Mouse (Mus musculus): ENCODE measurements around the gene Fam219a. TPM values are rescaled to one million over a fixed set of nuclear protein-coding genes. Genes with fewer than 3 reads are reported as not detected.

Gene Fam219a
- total and polyA plus RNA-seq, 2 experiments from 2014 or later: 2.3 to 4.0 TPM

DNA sequence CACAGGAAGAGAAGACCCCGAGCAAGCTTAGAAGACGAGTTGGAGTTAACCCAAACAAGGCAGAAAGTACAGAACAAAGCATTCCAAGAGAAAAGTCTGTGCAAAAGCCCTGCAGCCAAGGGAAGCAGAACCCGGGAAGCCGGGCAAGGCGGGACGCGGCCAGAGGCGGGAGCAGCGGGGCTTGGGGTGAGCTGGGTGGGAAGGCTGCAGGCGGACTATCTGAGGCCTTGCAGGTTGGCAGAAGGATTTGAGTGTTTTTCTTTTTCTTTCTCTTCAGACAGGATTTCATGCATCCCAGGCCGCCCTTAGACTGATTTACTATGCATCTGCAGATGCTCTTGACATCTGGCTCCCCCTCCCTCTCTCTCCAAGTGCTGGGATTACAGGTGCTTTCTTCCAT, 16.2 kb downstream of the Fam219a start:
- DNase-seq (ENCODE audit: low spot score) (no peak), ATAC-seq (ENCODE audit: insufficient read depth, low read depth) (no peak)
- Histone ChIP-seq H3K36me3 (replicated peaks; ENCODE audit: control insufficient read depth, insufficient read depth, low read length) (no peaks in the 10 kb centered on the region), H3K9me3 (replicated peaks; ENCODE audit: control insufficient read depth, low read length) (no peaks in the 10 kb centered on the region), H3K4me2 (ENCODE audit: low read depth, low read length) (no peak overlapping the region), H3K27me3 (ENCODE audit: control insufficient read depth, insufficient read depth, low read length) (no peaks in the 10 kb centered on the region), H3K4me1 (ENCODE audit: control insufficient read depth, insufficient read depth) (peaks cover 6% of the 10 kb centered on the region), H3K27ac (ENCODE audit: low read depth) (no peak overlapping the region), H3K4me3 (ENCODE audit: low read depth, low read length) (no peak overlapping the region), H3K9ac (replicated peaks; ENCODE audit: low read depth, low read length) (no peak overlapping the region)
- 78% methylated on average over 11 of the region's 11 CpGs for WGBS
- TF ChIP-seq CTCF (IDR thresholded peaks at IDR 0.05; ENCODE audit: low read depth): no peak
- no peak for TF ChIP-seq EP300 (IDR thresholded peaks at IDR 0.05; ENCODE audit: low read depth)

DNA sequence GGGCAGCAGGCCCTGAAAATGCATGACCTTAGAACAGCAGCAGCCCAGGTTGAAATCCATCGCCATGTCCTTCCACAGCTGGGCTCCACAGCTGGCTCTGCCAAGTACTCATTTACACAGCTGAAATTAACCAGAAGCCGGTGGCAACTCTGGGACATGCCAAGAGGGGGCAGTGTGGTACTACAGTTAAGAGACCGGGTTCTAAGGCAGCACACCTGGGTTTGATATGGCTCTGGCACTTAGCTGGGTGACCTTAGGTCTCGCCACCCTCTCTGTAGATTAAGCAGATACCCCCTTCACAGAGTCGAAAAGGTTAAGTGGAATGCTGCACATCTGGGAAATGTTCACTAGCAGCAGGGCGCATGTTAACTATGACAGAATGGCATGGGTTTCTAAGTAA, 16.8 kb downstream of the Fam219a start:
- ATAC-seq (ENCODE audit: insufficient read depth, low read depth) (peak; percentile 39; the same call in 1 of the 2 replicates), DNase-seq (ENCODE audit: low spot score) (peak; percentile 46)
- H3K9ac ChIP-seq (replicated peaks; ENCODE audit: low read depth, low read length): no peak overlapping the region
- H3K36me3 ChIP-seq (replicated peaks; ENCODE audit: control insufficient read depth, insufficient read depth, low read length): no peaks in the 10 kb centered on the region
- no peak overlapping the region for H3K4me3 ChIP-seq (ENCODE audit: low read depth, low read length)
- peaks cover 6% of the 10 kb centered on the region for H3K4me1 ChIP-seq (ENCODE audit: control insufficient read depth, insufficient read depth)
- H3K9me3 ChIP-seq (replicated peaks; ENCODE audit: control insufficient read depth, low read length): no peaks in the 10 kb centered on the region
- no peak overlapping the region for H3K27ac ChIP-seq (ENCODE audit: low read depth)
- no peak overlapping the region for H3K4me2 ChIP-seq (ENCODE audit: low read depth, low read length)
- peak; percentile 70 for TF ChIP-seq CTCF (IDR thresholded peaks at IDR 0.05; ENCODE audit: low read depth)
- TF ChIP-seq EP300 (IDR thresholded peaks at IDR 0.05; ENCODE audit: low read depth): no peak
- WGBS: 26% methylated on average over 6 of the region's 6 CpGs
- no peaks in the 10 kb centered on the region for H3K27me3 ChIP-seq (ENCODE audit: control insufficient read depth, insufficient read depth, low read length)

DNA sequence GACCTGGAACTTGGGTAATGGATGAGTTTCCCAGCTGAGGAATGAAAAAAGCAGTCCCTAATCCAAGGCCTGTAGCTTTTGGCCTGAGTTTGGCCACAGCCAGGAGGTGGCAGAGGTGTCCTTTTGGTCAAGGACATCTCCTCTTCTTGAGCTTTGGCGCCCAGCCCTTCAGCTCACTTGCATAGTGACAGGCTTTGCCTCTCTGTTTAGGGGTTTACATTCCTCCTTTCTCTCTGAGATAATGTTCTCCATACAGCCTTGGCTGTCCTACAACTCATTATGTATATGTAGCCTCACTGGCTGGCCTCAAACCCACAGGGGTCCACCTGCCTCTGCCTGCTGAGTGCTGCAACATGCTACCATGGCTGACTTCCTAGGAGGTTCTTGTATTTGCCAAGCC, 22.3 kb downstream of the Fam219a start:
- Histone ChIP-seq H3K4me1 (ENCODE audit: control insufficient read depth, insufficient read depth) (no peaks in the 10 kb centered on the region), H3K9ac (replicated peaks; ENCODE audit: low read depth, low read length) (no peak overlapping the region), H3K36me3 (replicated peaks; ENCODE audit: control insufficient read depth, insufficient read depth, low read length) (no peaks in the 10 kb centered on the region), H3K4me2 (ENCODE audit: low read depth, low read length) (no peak overlapping the region), H3K27ac (ENCODE audit: low read depth) (no peak overlapping the region), H3K27me3 (ENCODE audit: control insufficient read depth, insufficient read depth, low read length) (no peaks in the 10 kb centered on the region), H3K4me3 (ENCODE audit: low read depth, low read length) (no peak overlapping the region), H3K9me3 (replicated peaks; ENCODE audit: control insufficient read depth, low read length) (no peaks in the 10 kb centered on the region)
- no peak for DNase-seq (ENCODE audit: low spot score)
- WGBS: 78% methylated on average over 1 of the region's 1 CpGs
- TF ChIP-seq CTCF (IDR thresholded peaks at IDR 0.05; ENCODE audit: low read depth): no peak; the same call in 1 of the 2 replicates
- TF ChIP-seq EP300 (IDR thresholded peaks at IDR 0.05; ENCODE audit: low read depth): no peak
- ATAC-seq (ENCODE audit: insufficient read depth, low read depth): no peak

DNA sequence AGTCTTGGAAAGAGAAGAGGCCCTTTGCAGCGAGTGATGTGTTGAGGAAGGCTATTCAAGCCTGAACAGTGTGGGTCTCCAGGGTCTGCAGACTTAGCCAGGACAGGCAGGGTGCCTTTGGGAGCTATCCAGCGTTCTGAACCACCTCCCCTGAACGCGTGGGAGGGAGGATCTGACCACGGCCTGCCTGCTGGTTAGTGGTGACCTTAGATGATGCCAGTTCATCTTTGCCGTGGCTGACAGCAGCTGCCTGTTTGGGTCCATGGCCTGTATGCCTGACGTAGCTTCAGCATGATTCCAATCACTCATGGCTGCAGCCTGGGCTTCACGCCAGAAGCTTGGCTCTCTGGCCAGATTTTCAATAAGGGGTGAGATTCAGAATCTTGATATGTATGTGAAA, 23.4 kb downstream of the Fam219a start:
- Histone ChIP-seq H3K4me2 (ENCODE audit: low read depth, low read length) (no peak overlapping the region), H3K27ac (ENCODE audit: low read depth) (no peak overlapping the region), H3K27me3 (ENCODE audit: control insufficient read depth, insufficient read depth, low read length) (no peaks in the 10 kb centered on the region), H3K36me3 (replicated peaks; ENCODE audit: control insufficient read depth, insufficient read depth, low read length) (no peaks in the 10 kb centered on the region), H3K9ac (replicated peaks; ENCODE audit: low read depth, low read length) (no peak overlapping the region), H3K9me3 (replicated peaks; ENCODE audit: control insufficient read depth, low read length) (no peaks in the 10 kb centered on the region), H3K4me1 (ENCODE audit: control insufficient read depth, insufficient read depth) (no peaks in the 10 kb centered on the region), H3K4me3 (ENCODE audit: low read depth, low read length) (no peak overlapping the region)
- DNase-seq (ENCODE audit: low spot score) (peak; percentile 37), ATAC-seq (ENCODE audit: insufficient read depth, low read depth) (0 out of 2 replicates have a peak, but pooled peaks have one; percentile 33)
- WGBS: 19% methylated on average over 8 of the region's 8 CpGs
- TF ChIP-seq CTCF (IDR thresholded peaks at IDR 0.05; ENCODE audit: low read depth): no peak
- no peak for TF ChIP-seq EP300 (IDR thresholded peaks at IDR 0.05; ENCODE audit: low read depth)

DNA sequence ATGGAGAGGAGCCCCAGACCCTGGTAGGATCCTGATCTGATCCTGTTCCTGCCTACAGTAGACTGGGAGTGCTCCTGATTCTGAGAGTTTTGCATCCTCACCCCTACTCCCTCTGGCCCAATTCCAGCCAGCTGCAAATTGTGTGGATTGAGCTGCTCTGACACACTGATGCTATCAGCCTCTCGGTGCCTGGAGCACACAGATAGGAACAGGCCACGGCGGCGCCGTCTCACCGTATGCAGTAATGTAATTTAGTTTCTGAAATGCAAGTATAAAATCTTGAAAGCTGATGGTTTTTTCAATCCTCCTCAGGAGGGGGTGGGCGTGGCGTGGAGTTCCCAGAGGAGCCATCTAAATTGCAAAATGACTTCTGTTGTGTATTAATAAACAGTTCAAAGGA, 27.2 kb downstream of the Fam219a start:
- Histone ChIP-seq H3K9ac (replicated peaks; ENCODE audit: low read depth, low read length) (no peak overlapping the region), H3K36me3 (replicated peaks; ENCODE audit: control insufficient read depth, insufficient read depth, low read length) (no peaks in the 10 kb centered on the region), H3K27me3 (ENCODE audit: control insufficient read depth, insufficient read depth, low read length) (no peaks in the 10 kb centered on the region), H3K9me3 (replicated peaks; ENCODE audit: control insufficient read depth, low read length) (no peaks in the 10 kb centered on the region), H3K4me2 (ENCODE audit: low read depth, low read length) (no peak overlapping the region), H3K4me1 (ENCODE audit: control insufficient read depth, insufficient read depth) (no peaks in the 10 kb centered on the region), H3K27ac (ENCODE audit: low read depth) (no peak overlapping the region), H3K4me3 (ENCODE audit: low read depth, low read length) (no peak overlapping the region)
- ATAC-seq (ENCODE audit: insufficient read depth, low read depth) (no peak), DNase-seq (ENCODE audit: low spot score) (no peak)
- 71% methylated on average over 8 of the region's 8 CpGs for WGBS
- no peak for TF ChIP-seq EP300 (IDR thresholded peaks at IDR 0.05; ENCODE audit: low read depth)

DNA sequence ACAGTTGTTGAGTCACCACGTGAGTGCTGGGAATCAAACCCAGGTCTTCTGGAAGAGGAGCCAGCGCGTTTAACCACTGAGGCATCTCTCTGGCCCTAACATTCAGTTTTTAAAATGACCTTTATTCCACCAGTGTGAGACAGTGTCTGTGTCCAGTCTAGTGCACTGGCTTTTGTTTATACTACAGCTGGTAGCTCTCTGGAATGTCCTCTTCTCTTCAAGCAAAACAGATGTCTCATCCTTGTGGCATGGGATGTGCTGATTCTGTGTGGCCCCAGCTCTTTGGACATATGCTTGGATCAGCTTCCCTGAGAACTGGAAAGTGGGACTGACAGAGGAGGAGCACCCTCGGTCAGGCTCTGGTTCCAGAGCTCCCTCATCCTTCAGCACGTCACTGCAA, 34.5 kb downstream of the Fam219a start:
- no peak overlapping the region for H3K4me2 ChIP-seq (ENCODE audit: low read depth, low read length)
- no peaks in the 10 kb centered on the region for H3K9me3 ChIP-seq (replicated peaks; ENCODE audit: control insufficient read depth, low read length)
- DNase-seq (ENCODE audit: low spot score) (no peak), ATAC-seq (ENCODE audit: insufficient read depth, low read depth) (no peak)
- H3K9ac ChIP-seq (replicated peaks; ENCODE audit: low read depth, low read length): no peak overlapping the region
- no peak overlapping the region for H3K4me3 ChIP-seq (ENCODE audit: low read depth, low read length)
- no peaks in the 10 kb centered on the region for H3K36me3 ChIP-seq (replicated peaks; ENCODE audit: control insufficient read depth, insufficient read depth, low read length)
- WGBS: 61% methylated on average over 5 of the region's 5 CpGs
- no peak overlapping the region for H3K27ac ChIP-seq (ENCODE audit: low read depth)
- H3K4me1 ChIP-seq (ENCODE audit: control insufficient read depth, insufficient read depth): no peaks in the 10 kb centered on the region
- no peaks in the 10 kb centered on the region for H3K27me3 ChIP-seq (ENCODE audit: control insufficient read depth, insufficient read depth, low read length)
- no peak for TF ChIP-seq EP300 (IDR thresholded peaks at IDR 0.05; ENCODE audit: low read depth)
- TF ChIP-seq CTCF (IDR thresholded peaks at IDR 0.05; ENCODE audit: low read depth): no peak

All from heart, postnatal 0 days (tissue).